Mouse (Mus musculus): Measurements from ENCODE around the gene Ccn1. TPM values are rescaled to one million over a fixed set of nuclear protein-coding genes. Genes with fewer than 3 reads are reported as not detected.

Gene Ccn1
- polyA plus RNA-seq, 1 experiment from 2014 or later: 42.6 TPM

DNA sequence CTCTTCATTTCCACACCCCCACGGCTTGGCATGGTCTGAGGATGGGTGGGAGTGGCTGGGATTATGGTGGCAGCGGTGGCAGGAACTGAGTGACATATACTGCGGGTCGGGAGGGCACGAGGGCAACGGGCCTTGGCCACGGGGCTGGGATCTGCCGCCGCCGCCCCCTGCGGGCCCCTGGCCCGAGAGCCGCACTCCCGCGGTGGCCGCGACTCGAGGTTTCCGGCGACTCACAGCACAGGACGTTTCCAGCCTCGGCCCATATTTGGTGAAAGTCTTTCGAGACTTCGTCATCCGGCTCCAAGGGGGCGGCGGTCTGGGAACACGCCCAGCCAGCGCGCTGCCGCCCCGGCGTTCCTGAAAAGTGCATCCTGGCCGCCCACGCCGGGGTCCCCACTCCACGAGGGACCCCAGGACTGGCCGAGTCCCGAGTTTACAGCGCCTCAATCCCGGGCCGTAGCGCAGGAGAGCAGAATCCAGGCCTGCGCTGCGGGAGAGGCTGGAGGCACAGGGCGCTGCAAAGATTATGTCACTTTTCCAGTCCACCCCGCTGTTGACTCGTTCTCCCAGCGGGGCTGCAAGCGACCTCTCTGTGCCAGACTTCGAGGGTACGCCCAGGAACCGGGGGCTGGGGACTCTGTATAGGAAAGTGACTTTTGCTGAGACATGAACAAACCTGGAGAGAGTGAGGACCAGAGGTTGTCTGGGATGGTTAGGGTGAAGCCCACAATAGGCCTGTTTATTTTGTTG lies 3.6 kb upstream of the Ccn1 start:
- Histone ChIP-seq H3K9ac (ENCODE audit: low read depth, low read length) (peak overlapping the region; percentile 75), H3K9me3 (ENCODE audit: control insufficient read depth, low read length) (no peaks in the 10 kb centered on the region), H3K4me3 (ENCODE audit: low read depth, low read length) (peak overlapping the region; percentile 67), H3K4me1 (ENCODE audit: control insufficient read depth, insufficient read depth, low read length) (peaks cover 31% of the 10 kb centered on the region), H3K4me2 (ENCODE audit: low read depth, low read length) (peak overlapping the region; percentile 84), H3K27me3 (replicated peaks; ENCODE audit: control insufficient read depth, insufficient read depth, low read length) (no peaks in the 10 kb centered on the region), H3K36me3 (ENCODE audit: control insufficient read depth, insufficient read depth, low read length) (no peaks in the 10 kb centered on the region; the same call in 1 of the 2 replicates), H3K27ac (replicated peaks; ENCODE audit: low read depth, low read length) (peak overlapping the region; percentile 88)
- DNase-seq (ENCODE audit: low spot score) (peak; percentile 95), ATAC-seq (ENCODE audit: low read depth) (peak; percentile 51)
- WGBS: 1% methylated on average over 43 of the region's 53 CpGs

DNA sequence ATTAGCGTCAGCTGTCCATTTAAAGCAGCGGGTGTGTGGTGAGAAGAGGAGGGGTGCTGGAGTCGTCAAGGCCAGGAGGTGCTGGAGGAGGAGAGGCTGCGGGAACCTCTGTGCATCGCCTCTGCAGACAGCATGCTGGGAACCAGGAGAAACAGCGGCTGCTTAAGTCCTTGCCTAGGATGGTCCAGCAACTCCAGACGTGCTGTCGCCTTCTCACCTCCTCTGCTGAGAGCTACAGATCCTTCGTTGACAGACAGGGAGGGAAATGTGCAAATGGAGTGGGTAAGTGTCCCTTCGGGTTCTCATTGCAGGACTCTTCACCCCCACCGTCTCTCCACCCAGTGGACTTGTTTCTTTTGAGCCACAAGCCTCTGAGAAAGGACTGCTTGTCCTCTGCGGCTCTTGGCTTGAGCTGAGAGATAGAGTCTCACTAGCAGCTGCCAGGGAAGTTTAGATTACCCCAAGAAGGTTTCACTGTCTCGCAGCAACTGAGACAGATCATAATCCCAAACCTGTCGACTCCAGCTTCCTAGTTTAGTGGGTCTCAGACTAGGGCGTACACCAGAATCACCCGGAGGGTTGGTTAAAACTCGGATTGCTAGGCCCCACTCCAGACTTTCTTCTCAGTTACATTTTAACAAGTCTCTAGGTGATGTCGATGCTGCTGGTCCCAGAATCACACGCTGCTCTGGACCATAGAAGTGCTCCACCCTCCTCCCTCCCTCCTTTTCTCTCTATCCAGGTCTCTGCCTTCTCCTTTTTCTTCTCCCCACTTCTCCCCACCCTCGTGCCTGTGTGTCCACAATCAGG lies 2.7 kb upstream of the Ccn1 start:
- Histone ChIP-seq H3K9ac (ENCODE audit: low read depth, low read length) (peak overlapping the region; percentile 75), H3K4me1 (ENCODE audit: control insufficient read depth, insufficient read depth, low read length) (peaks cover 39% of the 10 kb centered on the region), H3K9me3 (ENCODE audit: control insufficient read depth, low read length) (no peaks in the 10 kb centered on the region), H3K4me2 (ENCODE audit: low read depth, low read length) (peak overlapping the region; percentile 84), H3K36me3 (ENCODE audit: control insufficient read depth, insufficient read depth, low read length) (peaks cover 5% of the 10 kb centered on the region), H3K4me3 (ENCODE audit: low read depth, low read length) (peak overlapping the region; percentile 67), H3K27ac (replicated peaks; ENCODE audit: low read depth, low read length) (peak overlapping the region; percentile 88), H3K27me3 (replicated peaks; ENCODE audit: control insufficient read depth, insufficient read depth, low read length) (no peaks in the 10 kb centered on the region)
- peak; percentile 74 for DNase-seq (ENCODE audit: low spot score)
- peak; percentile 3 for ATAC-seq (ENCODE audit: low read depth)
- 3% methylated on average over 20 of the region's 20 CpGs for WGBS

DNA sequence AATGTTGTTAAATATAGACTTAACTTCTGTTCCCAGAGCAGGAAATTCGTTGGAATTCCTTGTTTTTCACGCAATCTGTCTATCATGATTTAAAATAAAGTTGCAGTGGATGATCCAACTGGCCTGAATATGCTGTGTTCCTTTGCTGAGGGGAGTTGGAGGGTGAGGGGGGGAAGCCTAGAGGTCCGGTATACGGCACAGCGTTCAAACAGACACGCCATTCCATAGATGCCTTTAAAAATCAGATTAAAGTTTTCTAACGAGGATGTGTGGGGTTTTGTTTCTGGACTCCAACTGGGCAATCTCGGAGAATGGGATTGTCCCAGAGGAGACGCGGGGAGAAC lies 2.2 kb upstream of the Ccn1 start:
- peaks cover 39% of the 10 kb centered on the region for H3K4me1 ChIP-seq (ENCODE audit: control insufficient read depth, insufficient read depth, low read length)
- peaks cover 11% of the 10 kb centered on the region for H3K36me3 ChIP-seq (ENCODE audit: control insufficient read depth, insufficient read depth, low read length)
- DNase-seq (ENCODE audit: low spot score): no peak
- H3K27me3 ChIP-seq (replicated peaks; ENCODE audit: control insufficient read depth, insufficient read depth, low read length): no peaks in the 10 kb centered on the region
- under 1% methylated on average over 10 of the region's 10 CpGs for WGBS
- no peaks in the 10 kb centered on the region for H3K9me3 ChIP-seq (ENCODE audit: control insufficient read depth, low read length)
- H3K4me2 ChIP-seq (ENCODE audit: low read depth, low read length): peak overlapping the region; percentile 84
- H3K4me3 ChIP-seq (ENCODE audit: low read depth, low read length): peak overlapping the region; percentile 67
- peak overlapping the region; percentile 75 for H3K9ac ChIP-seq (ENCODE audit: low read depth, low read length)
- ATAC-seq (ENCODE audit: low read depth): peak; percentile 10
- peak overlapping the region; percentile 88 for H3K27ac ChIP-seq (replicated peaks; ENCODE audit: low read depth, low read length)

DNA sequence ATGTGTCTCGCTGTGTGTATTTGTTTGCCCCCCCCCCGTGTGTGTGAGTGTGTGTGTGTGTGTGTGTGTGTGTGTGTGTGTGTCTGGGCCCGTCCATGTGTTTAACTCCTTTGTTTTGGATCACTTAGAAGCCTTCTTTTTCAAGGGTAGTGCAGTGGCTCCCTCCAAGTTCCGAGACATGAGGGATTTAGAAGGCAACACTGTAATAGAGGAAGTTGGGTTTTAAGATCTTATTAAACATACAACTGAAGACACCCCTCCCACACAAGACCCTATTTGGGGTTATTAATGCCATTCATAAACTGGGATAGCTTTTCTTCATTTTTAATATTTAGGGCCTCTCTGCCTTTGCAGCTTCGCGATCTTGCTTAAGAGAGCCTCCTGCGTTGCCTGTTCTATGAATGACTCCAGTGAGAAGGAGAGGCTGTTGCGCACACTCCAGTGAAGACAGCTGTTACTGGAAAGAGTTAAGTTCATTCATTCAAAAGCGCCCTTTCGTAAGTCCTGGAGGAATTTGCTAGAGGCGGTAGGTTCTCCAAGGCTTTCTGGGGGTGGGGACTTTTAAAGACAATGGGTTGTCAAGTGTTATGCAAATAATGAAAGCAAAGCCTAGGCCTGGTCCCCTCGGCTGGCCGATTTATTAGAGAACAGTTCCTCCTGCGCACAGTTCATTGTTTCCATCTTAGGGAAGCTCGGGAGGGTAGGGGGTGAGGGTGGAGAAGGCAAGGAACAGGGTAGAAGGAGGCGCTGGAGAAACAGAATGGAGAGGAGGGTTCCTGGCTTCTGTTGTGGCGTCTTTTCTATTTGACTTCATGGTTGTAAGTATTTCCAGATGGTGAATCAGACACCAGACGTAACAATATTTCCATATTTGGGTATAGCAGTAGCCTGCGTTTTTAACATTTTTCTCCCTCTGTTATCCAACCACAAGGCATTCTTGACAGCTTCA lies 1.5 kb upstream of the Ccn1 start:
- peak overlapping the region; percentile 83 for H3K9ac ChIP-seq (ENCODE audit: low read depth, low read length)
- DNase-seq (ENCODE audit: low spot score) (peak; percentile 92), ATAC-seq (ENCODE audit: low read depth) (peak; percentile 16; the same call in 1 of the 2 replicates)
- peak overlapping the region; percentile 67 for H3K4me3 ChIP-seq (ENCODE audit: low read depth, low read length)
- WGBS: 3% methylated on average over 18 of the region's 19 CpGs
- peak overlapping the region; percentile 88 for H3K27ac ChIP-seq (replicated peaks; ENCODE audit: low read depth, low read length)
- H3K27me3 ChIP-seq (replicated peaks; ENCODE audit: control insufficient read depth, insufficient read depth, low read length): no peaks in the 10 kb centered on the region
- H3K36me3 ChIP-seq (ENCODE audit: control insufficient read depth, insufficient read depth, low read length): peaks cover 14% of the 10 kb centered on the region
- H3K4me2 ChIP-seq (ENCODE audit: low read depth, low read length): peak overlapping the region; percentile 84
- peaks cover 39% of the 10 kb centered on the region for H3K4me1 ChIP-seq (ENCODE audit: control insufficient read depth, insufficient read depth, low read length)
- H3K9me3 ChIP-seq (ENCODE audit: control insufficient read depth, low read length): no peaks in the 10 kb centered on the region

DNA sequence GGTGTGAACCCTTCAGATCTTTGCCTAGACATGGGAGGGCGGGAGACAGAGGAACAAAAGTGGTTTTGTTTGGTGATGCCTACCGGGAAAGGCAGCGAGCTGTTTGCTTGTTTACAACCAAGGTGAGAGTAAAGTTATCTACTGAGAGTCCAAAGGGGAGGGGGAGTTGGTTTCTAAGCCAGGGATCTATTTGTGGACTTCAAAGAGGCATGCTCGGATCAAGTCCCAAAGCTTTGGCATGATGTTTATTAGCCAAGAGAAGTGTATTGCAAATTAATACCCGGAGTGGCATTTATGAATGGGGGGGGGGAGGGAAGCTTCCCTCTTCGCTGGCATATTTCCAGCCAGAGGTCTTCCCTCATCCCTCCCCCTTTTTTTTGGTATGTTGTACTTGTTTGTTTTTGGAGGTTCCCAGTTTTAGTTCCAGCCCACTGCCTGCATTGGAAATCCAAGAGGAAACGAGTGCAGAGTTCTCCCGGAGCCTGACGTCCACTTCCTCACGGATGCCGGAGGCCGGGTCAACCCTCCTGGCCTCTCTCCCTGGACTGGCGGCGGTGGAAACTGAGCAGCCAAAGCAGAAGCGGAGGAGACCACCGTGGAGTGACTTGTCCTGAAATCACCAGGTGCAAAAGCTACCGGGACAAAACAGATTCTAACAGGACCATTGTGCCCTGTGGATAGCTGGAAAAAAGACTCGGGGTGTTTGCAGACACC lies 674 bp upstream of the Ccn1 start:
- Histone ChIP-seq H3K36me3 (ENCODE audit: control insufficient read depth, insufficient read depth, low read length) (peaks cover 16% of the 10 kb centered on the region), H3K4me1 (ENCODE audit: control insufficient read depth, insufficient read depth, low read length) (peaks cover 39% of the 10 kb centered on the region)

GRCm38 (mm10) chr3:145648991-145649851 lies 560 bp downstream of the Ccn1 start:
- peaks cover 39% of the 10 kb centered on the region for H3K4me1 ChIP-seq (ENCODE audit: control insufficient read depth, insufficient read depth, low read length)
- peak overlapping the region; percentile 83 for H3K9ac ChIP-seq (ENCODE audit: low read depth, low read length)
- H3K27ac ChIP-seq (replicated peaks; ENCODE audit: low read depth, low read length): peak overlapping the region; percentile 88
- peak overlapping the region; percentile 67 for H3K4me3 ChIP-seq (ENCODE audit: low read depth, low read length)
- peak; percentile 28 for ATAC-seq (ENCODE audit: low read depth)
- H3K36me3 ChIP-seq (ENCODE audit: control insufficient read depth, insufficient read depth, low read length): peaks cover 16% of the 10 kb centered on the region
- under 1% methylated on average over 48 of the region's 49 CpGs for WGBS
- peak overlapping the region; percentile 84 for H3K4me2 ChIP-seq (ENCODE audit: low read depth, low read length)
- H3K9me3 ChIP-seq (ENCODE audit: control insufficient read depth, low read length): no peaks in the 10 kb centered on the region
- H3K27me3 ChIP-seq (replicated peaks; ENCODE audit: control insufficient read depth, insufficient read depth, low read length): no peaks in the 10 kb centered on the region
- DNase-seq (ENCODE audit: low spot score): peak; percentile 93

More for the DNA sequence above, 674 bp upstream of the Ccn1 start:
- 2% methylated on average over 18 of the region's 18 CpGs for WGBS
- peak overlapping the region; percentile 67 for H3K4me3 ChIP-seq (ENCODE audit: low read depth, low read length)
- no peak for ATAC-seq (ENCODE audit: low read depth)
- H3K9me3 ChIP-seq (ENCODE audit: control insufficient read depth, low read length): no peaks in the 10 kb centered on the region
- no peaks in the 10 kb centered on the region for H3K27me3 ChIP-seq (replicated peaks; ENCODE audit: control insufficient read depth, insufficient read depth, low read length)
- H3K9ac ChIP-seq (ENCODE audit: low read depth, low read length): peak overlapping the region; percentile 83
- peak overlapping the region; percentile 84 for H3K4me2 ChIP-seq (ENCODE audit: low read depth, low read length)
- H3K27ac ChIP-seq (replicated peaks; ENCODE audit: low read depth, low read length): peak overlapping the region; percentile 88
- peak; percentile 74 for DNase-seq (ENCODE audit: low spot score)

DNA sequence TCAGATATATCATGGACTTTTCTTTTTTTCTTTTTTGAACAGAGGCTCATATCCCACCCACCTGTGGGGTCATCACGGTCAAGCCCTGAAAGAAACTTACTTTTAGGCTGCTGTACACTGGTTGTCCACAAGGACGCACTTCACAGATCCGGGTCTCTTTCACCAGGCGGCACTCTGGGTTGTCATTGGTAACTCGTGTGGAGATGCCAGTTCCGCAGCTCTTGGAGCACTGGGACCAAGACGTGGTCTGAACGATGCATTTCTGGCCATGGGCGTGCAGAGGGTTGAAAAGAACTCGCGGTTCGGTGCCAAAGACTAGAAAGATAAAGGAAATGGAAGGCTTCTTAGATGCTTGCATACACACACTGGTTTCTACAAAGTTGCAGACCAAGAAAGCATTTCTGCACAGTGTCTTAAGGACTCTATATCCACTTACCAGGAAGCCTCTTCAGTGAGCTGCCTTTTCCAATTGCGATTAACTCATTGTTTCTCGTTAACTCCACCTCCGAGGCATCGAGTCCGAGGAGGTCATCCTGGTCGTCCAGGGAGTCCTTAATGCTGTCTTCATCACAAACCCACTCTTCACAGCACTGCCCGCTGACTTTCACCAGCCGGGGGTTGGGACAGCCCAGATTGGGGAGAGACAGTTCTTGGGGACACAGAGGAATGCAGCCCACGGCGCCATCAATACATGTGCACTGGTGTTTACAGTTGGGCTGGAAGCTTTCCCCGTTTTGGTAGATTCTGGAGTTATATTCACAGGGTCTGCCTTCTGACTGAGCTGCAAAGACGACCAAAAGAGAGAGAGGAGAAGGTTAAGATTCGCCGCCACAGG lies 1.5 kb downstream of the Ccn1 start:
- Histone ChIP-seq H3K4me1 (ENCODE audit: control insufficient read depth, insufficient read depth, low read length) (peaks cover 32% of the 10 kb centered on the region), H3K9me3 (ENCODE audit: control insufficient read depth, low read length) (no peaks in the 10 kb centered on the region), H3K27me3 (replicated peaks; ENCODE audit: control insufficient read depth, insufficient read depth, low read length) (no peaks in the 10 kb centered on the region), H3K4me2 (ENCODE audit: low read depth, low read length) (peak overlapping the region; percentile 84), H3K36me3 (ENCODE audit: control insufficient read depth, insufficient read depth, low read length) (peaks cover 16% of the 10 kb centered on the region), H3K9ac (ENCODE audit: low read depth, low read length) (peak overlapping the region; percentile 83), H3K27ac (replicated peaks; ENCODE audit: low read depth, low read length) (peak overlapping the region; percentile 88), H3K4me3 (ENCODE audit: low read depth, low read length) (peak overlapping the region; percentile 67)
- ATAC-seq (ENCODE audit: low read depth): no peak
- WGBS: 24% methylated on average over 26 of the region's 26 CpGs
- DNase-seq (ENCODE audit: low spot score): no peak

Measured in embryonic facial prominence, embryonic 14.5 days (tissue).